Mouse (Mus musculus) testis, adult 2 months (tissue): Measurements from ENCODE around the gene Opa3. TPM values are rescaled to one million over a fixed set of nuclear protein-coding genes. Genes with fewer than 3 reads are reported as not detected.

ENCODE experiments used
- H3K27ac ChIP-seq: fragments of 200-500 bp; 2 replicates; pipeline ENCODE4 v1.5.1; 2012; ENCODE audit warnings: low read depth, low read length; ENCODE audit not compliant: control insufficient read depth, insufficient read depth
- H3K27me3 ChIP-seq: fragments of 200-500 bp; 2 replicates; pipeline ENCODE4 v1.6.1; 2012; ENCODE audit warnings: mild to moderate bottlenecking, low read length, moderate library complexity; ENCODE audit not compliant: control insufficient read depth, insufficient read depth
- H3K36me3 ChIP-seq: fragments of 200-500 bp; 2 replicates; pipeline ENCODE4 v1.6.1; 2012; ENCODE audit warnings: mild to moderate bottlenecking, low read length; ENCODE audit not compliant: control insufficient read depth, insufficient read depth
- H3K4me1 ChIP-seq: fragments of 200-500 bp; 2 replicates; pipeline ENCODE4 v1.6.1; 2012; ENCODE audit warnings: low read length; ENCODE audit not compliant: control insufficient read depth, insufficient read depth
- H3K4me3 ChIP-seq: fragments of 200-500 bp; 2 replicates; pipeline ENCODE4 v1.5.1; 2012; ENCODE audit warnings: low read depth, mild to moderate bottlenecking, low read length, moderate library complexity, mixed read lengths; ENCODE audit not compliant: control insufficient read depth
- CTCF ChIP-seq: fragments of 200-500 bp; IDR thresholded peaks from 2 replicates; pipeline ENCODE4 v1.5.1; 2012; ENCODE audit warnings: low read depth, mild to moderate bottlenecking, inconsistent platforms, low read length, moderate library complexity; ENCODE audit not compliant: control insufficient read depth, insufficient read depth, insufficient replicate concordance
- POLR2A ChIP-seq: fragments of 200-500 bp; IDR thresholded peaks from 2 replicates; pipeline ENCODE4 v1.6.1; 2012; ENCODE audit warnings: low read depth, mild to moderate bottlenecking, inconsistent platforms, low read length, moderate library complexity; ENCODE audit not compliant: control insufficient read depth
- polyA plus RNA-seq: library from polyadenylated mRNA; depleted of rRNA; stranded (reverse); fragments of >200 nt; gene quantifications from 2 replicates; pipeline ENCODE4 v1.2.3, GENCODE M21; 2012

The Opa3 gene
- polyA plus RNA-seq, 1 experiment: 13.6 TPM

- Histone ChIP-seq H3K36me3 (no peaks in the 10 kb centered on the region), H3K4me3 (no peak overlapping the region), H3K27ac (no peak overlapping the region), H3K4me1 (peaks cover 4% of the 10 kb centered on the region; the same call in 1 of the 2 replicates), H3K27me3 (no peaks in the 10 kb centered on the region)
- TF ChIP-seq POLR2A (no peak), CTCF (no peak)
Measured at GRCm38 (mm10) chr7:19265147-19265546, 37.0 kb downstream of the Opa3 start.

GRCm38 (mm10) chr7:19265928-19266822, 38.0 kb downstream of the Opa3 start:
- Histone ChIP-seq H3K4me3 (no peak overlapping the region), H3K27ac (no peak overlapping the region), H3K36me3 (no peaks in the 10 kb centered on the region), H3K27me3 (no peaks in the 10 kb centered on the region), H3K4me1 (peaks cover 12% of the 10 kb centered on the region)
- TF ChIP-seq POLR2A: no peak
- TF ChIP-seq CTCF: no peak

GRCm38 (mm10) chr7:19267051-19267450, 38.9 kb downstream of the Opa3 start:
- peaks cover 20% of the 10 kb centered on the region for H3K4me1 ChIP-seq
- no peak overlapping the region for H3K27ac ChIP-seq
- H3K27me3 ChIP-seq: no peaks in the 10 kb centered on the region
- no peak overlapping the region for H3K4me3 ChIP-seq
- H3K36me3 ChIP-seq: no peaks in the 10 kb centered on the region
- TF ChIP-seq CTCF: no peak
- TF ChIP-seq POLR2A: no peak

GRCm38 (mm10) chr7:19268993-19269681, 41.0 kb downstream of the Opa3 start:
- peak overlapping the region; percentile 0; the same call in 1 of the 2 replicates for H3K27ac ChIP-seq
- TF ChIP-seq POLR2A (no peak), CTCF (no peak)
- no peaks in the 10 kb centered on the region for H3K27me3 ChIP-seq
- 0 out of 2 replicates have a peak overlapping the region, but pooled peaks have one; percentile 1 for H3K4me3 ChIP-seq
- H3K4me1 ChIP-seq: peaks cover 26% of the 10 kb centered on the region
- no peaks in the 10 kb centered on the region for H3K36me3 ChIP-seq

- H3K36me3 ChIP-seq: no peaks in the 10 kb centered on the region
- H3K27me3 ChIP-seq: no peaks in the 10 kb centered on the region
- H3K4me3 ChIP-seq: peak overlapping the region; percentile 2; the same call in 1 of the 2 replicates
- TF ChIP-seq CTCF: no peak
- no peak for TF ChIP-seq POLR2A
- H3K27ac ChIP-seq: peak overlapping the region; percentile 0; the same call in 1 of the 2 replicates
- H3K4me1 ChIP-seq: peaks cover 26% of the 10 kb centered on the region
Measured at GRCm38 (mm10) chr7:19269721-19270441, 41.7 kb downstream of the Opa3 start.

- Histone ChIP-seq H3K4me3 (peak overlapping the region; percentile 92), H3K4me1 (peaks cover 26% of the 10 kb centered on the region), H3K36me3 (no peaks in the 10 kb centered on the region), H3K27ac (peak overlapping the region; percentile 12; the same call in 1 of the 2 replicates), H3K27me3 (no peaks in the 10 kb centered on the region)
- TF ChIP-seq CTCF (no peak), POLR2A (no peak)
Measured at GRCm38 (mm10) chr7:19270509-19271237, 42.5 kb downstream of the Opa3 start.
